Mouse (Mus musculus): ENCODE data around the gene Pcgf2.
A peak's percentile ranks its signal among the peaks of the same experiment; 100 is the strongest.
"Not testable (repeated sequence)": the region's sequence is repeated elsewhere in the genome, so short reads cannot be mapped to it uniquely, and the experiment has no call there.

The Pcgf2 gene

GRCm38 (mm10) chr11:97669268-97669667 lies 31.0 kb downstream of the Pcgf2 start:
- DNase-seq (ENCODE audit: extremely low spot score, low spot score) = no peak

- no peak for DNase-seq (ENCODE audit: extremely low spot score, low spot score)
Observed at GRCm38 (mm10) chr11:97668160-97668559, 32.1 kb downstream of the Pcgf2 start.

DNA sequence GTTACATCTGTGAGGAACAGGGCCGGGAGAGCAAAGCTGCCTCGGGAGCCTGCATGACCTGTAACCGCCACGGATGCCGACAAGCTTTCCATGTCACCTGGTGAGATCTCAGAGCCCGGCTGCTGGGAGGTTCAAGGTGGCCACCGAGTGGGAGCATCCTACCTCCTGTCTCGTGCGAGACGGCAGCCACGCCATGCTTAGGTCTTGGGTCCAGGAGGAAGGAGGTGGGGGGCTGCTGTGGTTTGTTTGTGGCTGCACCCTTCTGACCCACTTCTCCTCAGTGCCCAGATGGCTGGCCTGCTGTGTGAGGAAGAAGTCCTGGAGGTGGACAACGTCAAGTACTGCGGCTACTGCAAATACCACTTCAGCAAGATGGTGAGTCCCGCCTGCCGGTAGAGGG lies 33.5 kb downstream of the Pcgf2 start:
- no peak for DNase-seq (ENCODE audit: extremely low spot score, low spot score)

DNA sequence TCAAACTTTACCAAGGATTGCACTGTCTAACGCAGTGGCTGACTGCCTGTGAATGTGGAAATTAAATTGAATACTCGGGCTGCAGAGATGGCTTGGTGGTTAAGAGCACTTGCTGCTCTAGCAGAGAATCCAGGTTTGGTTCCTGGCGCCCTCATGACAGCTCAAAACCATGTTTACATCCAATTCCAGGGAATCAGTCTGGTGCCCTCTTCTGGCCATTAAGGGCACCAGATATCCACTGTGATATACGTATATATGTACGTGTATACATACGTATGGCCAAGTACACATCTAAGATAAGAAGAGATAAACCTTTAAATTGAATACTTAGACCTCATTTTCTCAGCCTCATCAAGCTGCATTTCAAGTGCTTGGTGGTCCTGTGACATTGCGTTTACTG lies 34.1 kb downstream of the Pcgf2 start:
- no peak for DNase-seq (ENCODE audit: extremely low spot score, low spot score)

DNA sequence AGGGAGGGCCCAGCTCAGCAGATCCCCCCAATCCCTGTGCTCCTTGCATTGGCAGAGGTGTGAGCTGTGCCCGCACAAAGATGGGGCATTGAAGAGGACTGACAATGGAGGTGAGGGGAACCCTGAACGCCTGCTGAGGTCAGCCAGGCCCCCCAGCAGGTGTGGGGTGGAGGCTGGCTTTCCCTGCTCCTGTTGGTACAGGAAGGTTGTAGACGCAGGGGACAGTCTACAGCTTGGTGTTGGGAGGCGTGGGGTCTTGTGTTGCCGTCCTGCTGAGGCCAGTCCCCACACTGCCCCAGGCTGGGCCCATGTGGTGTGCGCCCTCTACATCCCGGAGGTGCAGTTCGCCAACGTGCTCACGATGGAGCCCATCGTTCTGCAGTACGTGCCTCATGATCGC lies 34.9 kb downstream of the Pcgf2 start:
- no peak for DNase-seq (ENCODE audit: extremely low spot score, low spot score)

DNA sequence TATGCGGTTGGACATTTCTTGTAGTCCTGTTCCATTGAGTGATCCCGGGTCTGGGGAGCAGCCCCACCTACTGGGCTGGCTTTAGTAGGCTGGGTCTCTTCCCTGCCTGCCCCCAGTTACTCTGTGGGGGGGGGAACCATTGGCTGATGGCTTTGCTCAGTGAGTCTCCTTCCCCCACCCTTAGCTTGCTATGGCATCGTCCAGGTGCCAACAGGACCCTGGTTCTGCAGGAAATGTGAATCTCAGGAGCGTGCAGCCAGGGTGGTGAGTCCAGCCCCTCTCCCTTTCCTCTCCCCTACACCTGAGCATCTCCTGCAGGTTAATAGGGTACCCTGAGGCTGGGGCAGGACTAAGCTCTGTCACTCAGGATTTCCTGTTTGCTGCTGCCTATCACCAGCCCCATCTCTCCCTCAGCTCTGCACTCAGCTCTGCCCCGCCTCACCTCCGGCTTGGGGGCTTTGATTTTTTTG lies 35.5 kb downstream of the Pcgf2 start:
- no peak for DNase-seq (ENCODE audit: extremely low spot score, low spot score)

DNA sequence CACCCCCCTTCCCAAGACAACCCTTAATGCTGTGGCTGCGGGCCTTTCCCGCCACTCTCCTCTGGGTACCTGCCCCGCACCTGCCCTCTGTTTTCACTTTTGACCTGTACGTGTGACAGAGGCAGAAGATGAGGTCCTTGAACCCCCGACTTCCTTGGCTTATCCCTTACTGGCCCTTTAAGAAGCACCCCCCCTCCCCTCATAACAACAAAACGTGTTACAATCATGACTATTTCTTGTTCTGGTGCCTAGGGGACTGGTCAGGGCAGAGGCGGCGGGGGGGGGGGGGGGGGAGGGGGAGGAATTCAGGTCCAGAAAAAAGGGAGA lies 36.0 kb downstream of the Pcgf2 start:
- DNase-seq (ENCODE audit: extremely low spot score, low spot score) = no peak

GRCm38 (mm10) chr11:97663528-97664338 lies 36.6 kb downstream of the Pcgf2 start:
- DNase-seq (ENCODE audit: extremely low spot score, low spot score) = peak; percentile 66

DNA sequence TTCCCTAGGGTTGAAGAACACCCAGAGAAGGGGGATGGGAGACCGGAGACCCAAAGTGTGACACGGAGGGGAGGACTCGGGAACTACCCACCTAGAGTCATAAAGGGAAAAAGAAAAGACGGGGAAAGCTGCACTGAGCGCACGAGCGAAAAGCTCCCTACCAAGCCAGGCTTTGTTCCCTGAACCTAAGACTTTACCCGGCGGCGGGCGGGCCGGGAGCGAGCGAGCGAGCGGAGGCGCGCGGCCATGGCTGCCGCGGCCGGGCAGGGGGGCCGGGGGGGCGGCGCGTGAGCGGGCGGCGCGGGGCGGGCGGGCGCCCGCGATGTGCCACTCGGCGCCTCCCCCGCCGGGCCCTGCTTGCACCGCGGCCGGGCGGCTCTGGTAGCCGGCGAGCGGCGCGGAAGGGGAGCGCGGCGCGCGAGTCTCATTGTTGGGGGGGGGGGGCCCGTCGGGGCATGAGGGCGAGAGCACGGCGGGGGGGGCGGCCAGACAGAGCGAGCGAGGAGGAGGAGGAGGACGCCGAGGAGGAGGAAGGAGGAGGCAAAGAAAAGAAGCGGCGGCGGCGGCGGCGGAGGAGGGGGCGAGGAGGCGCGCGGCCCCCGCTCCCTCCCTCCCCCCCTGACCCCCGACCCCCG lies 37.3 kb downstream of the Pcgf2 start, which contains the start of gene Mllt6:
Mllt6 (plus strand) TSS at position 522 of the 635 bp plus-strand sequence.
- peak; percentile 79 for DNase-seq (ENCODE audit: extremely low spot score, low spot score)

DNA sequence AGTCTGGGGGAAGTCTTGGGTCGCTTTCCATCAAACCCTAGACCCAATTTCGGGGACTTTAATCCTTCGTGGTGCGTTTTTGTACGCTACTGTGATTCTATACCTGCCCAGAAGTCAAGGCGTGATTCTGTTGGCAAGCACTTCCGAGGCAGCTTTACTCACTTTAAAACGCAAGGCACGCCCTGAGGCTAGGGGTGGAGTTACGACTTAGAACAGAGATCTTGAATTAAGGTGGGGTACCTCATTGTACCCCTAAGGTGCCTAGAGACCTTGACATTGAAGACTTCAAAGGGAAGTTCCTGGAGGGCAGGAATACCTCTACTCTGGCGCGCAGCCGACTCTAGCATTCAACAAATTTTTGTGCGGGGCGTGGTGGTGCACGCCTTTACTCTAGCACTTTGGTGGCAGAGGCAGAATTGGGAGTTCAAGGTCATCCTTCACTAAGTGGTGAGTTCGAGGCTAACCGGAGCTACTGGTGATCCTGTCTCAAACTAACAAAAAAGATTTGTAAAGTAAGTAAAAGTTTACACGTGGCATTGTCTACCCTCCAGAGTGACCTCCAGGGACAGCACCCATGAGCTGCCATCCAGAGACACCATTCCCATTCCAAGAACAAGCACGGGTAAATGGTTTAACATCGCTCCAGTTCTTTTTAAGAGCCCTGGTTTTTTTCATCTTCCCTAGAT lies 37.9 kb downstream of the Pcgf2 start:
- DNase-seq (ENCODE audit: extremely low spot score, low spot score) = peak; percentile 33

DNA sequence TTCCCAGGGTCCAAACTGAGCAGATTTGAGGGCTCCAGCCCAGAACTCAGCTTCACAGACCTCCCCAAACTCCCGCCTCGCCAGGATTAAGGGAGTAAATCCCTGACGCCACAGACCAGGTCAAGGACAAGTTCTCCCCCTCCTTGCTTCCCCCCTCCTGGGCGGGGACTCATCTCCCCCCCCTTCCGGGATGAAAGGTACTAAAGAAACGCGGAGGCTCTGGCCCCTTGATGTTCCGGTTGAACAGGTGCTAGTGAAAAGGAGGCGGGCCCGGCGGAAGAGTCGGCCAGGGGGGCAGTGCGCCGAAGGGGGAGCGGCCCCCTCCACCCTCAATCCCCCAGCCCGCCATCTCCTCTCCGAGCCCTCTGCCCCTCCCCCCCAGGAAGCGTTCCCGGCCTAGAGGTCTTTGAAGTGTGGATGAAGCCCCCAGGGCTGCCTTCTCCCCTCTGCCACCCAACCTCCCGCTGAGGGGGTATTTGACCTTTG lies 38.6 kb downstream of the Pcgf2 start:
- DNase-seq (ENCODE audit: extremely low spot score, low spot score) = peak; percentile 51

GRCm38 (mm10) chr11:97660734-97661647 lies 39.3 kb downstream of the Pcgf2 start:
- DNase-seq (ENCODE audit: extremely low spot score, low spot score) = peak; percentile 34

DNA sequence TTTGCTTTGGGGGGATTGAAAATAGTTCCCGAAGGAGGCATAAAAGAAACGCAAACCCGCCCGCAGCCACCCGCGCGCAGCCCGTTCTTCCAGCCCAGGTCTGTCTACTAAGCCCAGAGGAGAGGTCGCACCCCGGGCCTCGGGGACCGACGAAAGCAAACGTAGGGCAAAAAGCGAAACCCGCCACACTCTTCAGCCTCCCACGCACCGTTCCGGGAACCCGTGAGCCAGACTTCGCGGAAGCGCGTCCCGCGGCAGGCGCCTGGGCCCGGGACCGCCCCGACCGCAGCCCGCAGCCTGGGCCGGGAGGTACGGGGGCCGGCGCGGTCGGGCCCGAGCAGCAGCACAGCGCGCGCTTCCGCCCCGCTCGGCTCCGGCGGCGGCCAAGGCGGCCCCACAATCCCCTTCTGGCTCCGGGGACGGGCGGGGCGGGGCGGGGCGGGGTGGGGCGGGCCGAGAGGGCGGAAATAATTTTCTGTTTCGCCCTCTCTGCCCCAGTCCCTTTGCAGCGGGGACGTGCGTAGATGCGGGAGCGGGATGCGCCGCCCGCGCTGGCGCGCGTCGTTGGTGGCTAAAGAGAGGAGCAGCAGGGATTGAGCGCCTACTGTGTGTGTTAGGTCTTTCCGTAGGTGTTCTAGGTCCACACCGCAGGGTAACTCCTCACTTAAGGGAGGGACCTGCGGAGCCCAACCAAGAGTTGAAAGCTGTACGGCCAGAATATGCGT lies 40.1 kb downstream of the Pcgf2 start:
- peak; percentile 84 for DNase-seq (ENCODE audit: extremely low spot score, low spot score)

DNA sequence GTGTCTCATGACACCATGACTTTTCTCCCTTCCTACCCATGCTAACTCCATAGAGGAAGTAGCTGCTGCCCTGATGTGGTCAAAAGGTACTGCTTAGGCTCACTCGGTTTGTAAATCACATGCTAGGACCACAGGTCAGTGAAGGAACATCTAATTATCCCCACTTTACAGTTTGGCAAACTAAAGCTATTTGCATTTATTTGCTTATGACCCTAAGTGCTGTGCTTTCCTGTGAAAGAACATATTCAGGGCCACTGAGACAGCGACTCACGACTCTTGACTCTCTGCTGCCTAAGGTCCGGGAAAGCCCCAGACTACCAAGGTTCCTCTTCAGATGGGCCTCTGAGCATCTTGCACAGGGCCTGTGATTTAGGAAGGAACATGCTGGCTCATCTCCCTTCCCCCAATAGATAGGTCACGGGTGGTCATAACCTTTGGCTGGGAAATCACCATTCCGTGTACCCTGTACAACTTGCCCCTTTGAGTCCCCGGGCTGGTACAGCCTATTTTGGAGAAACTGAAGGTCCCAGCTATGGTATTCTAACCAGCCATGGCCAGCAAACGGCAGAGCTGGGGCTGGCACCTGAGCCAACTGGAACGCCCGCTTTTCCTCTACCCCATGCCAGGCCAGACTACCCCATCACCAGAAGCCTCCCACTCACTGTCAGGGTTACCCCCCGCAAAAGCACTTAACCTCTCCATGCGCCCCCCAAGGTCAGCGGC lies 40.9 kb downstream of the Pcgf2 start:
- DNase-seq (ENCODE audit: extremely low spot score, low spot score) = no peak

GRCm38 (mm10) chr11:97658751-97659266 lies 41.5 kb downstream of the Pcgf2 start:
- DNase-seq (ENCODE audit: extremely low spot score, low spot score) = no peak

DNA sequence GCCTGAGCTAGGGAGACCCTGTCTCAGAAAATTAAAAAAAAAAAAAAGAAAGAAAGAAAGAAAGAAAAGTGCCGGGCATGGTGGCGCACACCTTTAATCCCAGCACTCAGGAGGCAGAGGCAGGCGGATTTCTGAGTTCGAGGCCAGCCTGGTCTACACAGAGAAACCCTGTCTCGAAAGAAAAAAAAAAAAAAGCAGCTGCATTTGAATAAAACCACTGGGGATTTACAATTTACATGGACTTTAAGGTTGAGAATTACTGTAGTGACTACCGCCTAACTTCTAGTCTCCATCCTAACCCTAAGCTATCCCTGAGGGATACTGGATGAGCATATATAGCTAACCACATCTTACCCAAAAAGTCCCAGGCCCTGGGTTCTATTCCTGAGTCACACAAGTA lies 42.3 kb downstream of the Pcgf2 start:
- not testable (repeated sequence) for DNase-seq (ENCODE audit: extremely low spot score, low spot score)

DNA sequence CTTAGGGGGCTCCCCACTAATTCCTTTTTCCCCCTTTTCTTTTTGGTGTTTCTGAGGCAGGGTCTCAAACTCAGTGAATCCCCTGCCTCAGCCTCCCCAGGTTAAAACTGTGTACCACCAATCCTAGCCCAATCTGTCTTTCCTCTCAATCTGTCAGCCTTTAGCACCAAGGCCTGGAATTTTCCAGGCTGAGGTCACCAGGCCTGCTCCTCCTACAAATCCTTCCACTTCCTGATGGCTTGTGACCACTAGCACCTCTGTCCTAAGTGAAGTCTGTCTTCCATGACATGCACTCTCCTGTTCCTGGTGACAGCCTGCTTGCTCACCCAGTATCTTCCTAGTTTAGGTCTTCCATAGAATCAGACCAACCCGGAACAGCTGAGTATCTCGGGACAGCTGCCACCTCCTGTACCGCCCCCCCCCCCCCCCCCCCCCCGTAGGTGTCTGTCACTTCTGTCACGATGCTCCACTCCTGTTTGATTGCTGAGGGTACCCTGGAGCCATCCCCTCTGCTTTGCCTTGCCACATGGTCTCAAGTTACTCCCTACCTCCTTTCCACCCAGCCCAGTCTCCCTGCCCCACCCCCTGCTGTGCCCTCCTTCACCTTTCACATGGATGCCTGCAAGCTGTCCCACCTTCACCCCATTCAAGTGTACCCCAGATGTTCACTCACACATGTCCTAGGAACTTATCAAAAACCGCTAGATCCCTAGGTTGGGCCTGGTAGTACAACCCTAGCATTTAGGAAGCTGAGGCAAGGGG lies 42.9 kb downstream of the Pcgf2 start:
- no peak for DNase-seq (ENCODE audit: extremely low spot score, low spot score)

DNA sequence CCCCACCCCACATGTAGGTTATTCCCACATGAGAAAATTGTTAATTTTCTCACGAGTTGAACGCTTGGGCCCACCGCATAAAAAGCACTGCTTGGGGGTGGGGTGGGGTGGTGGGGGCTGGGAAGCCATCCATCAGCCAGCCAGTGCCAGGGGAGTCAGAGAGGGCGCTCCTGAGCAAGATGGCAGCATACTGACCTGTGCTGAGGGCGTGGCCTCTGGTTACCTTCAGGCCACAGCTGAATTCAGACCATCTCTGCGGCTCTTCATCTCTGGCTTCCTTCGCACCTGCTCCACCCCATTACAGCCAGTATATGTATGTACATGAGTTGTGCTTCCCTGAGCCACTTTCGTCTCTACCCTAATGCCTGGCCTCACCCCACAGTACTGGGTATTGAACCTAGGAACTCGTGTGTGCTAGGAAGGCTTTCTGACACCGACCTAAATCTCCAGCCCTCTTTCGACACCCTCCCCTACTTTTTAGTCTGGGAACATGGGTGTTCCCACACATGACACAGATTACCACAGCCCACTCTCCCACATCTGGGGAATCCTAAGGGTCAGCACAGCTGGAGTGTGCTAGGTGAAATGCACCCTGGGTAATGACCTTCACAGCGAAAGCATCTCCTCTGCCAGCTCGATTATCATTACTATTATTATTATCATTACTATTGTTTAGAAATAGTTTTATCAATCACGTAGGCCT lies 43.9 kb downstream of the Pcgf2 start:
- no peak for DNase-seq (ENCODE audit: extremely low spot score, low spot score)
